Mouse (Mus musculus) ES-E14 (cell line): ENCODE results near the gene Gm17324. TPM values are rescaled to one million over a fixed set of nuclear protein-coding genes. Genes with fewer than 3 reads are reported as not detected.

Experiments used
- DNase-seq: peaks from one replicate; pipeline ENCODE4 v3.0.0-alpha.2; 2013; ENCODE audit warnings: low read depth, low spot score
- H3K27ac ChIP-seq: 2 replicates; pipeline ENCODE4 v1.5.1; 2012; ENCODE audit warnings: low read depth, mild to moderate bottlenecking, low read length, moderate library complexity, mixed read lengths; ENCODE audit not compliant: poor library complexity, insufficient read depth, severe bottlenecking
- H3K36me3 ChIP-seq: 2 replicates; pipeline ENCODE4 v1.6.1; 2012; ENCODE audit warnings: mild to moderate bottlenecking, low read length, moderate library complexity, mixed read lengths; ENCODE audit not compliant: control insufficient read depth, poor library complexity, insufficient read depth, severe bottlenecking
- H3K4me1 ChIP-seq, 2 experiments: fragments of 150-350 bp in 1 of 2; sonication (generic) in 1 of 2; 2 replicates each; pipeline ENCODE4 v1.6.1; 2012; ENCODE audit warnings: low read length in 2 of 2, mild to moderate bottlenecking in 1 of 2, mixed read lengths in 1 of 2; ENCODE audit not compliant: control insufficient read depth in 2 of 2, insufficient read depth in 2 of 2, poor library complexity in 1 of 2
- H3K4me3 ChIP-seq, 2 experiments: fragments of 150-350 bp in 1 of 2; sonication (generic) in 1 of 2; 2 replicates each; pipeline ENCODE4 v1.5.1; 2012; ENCODE audit warnings: low read length in 2 of 2, low read depth in 1 of 2, mild to moderate bottlenecking in 1 of 2, mixed read lengths in 1 of 2; ENCODE audit not compliant: insufficient read depth in 1 of 2, poor library complexity in 1 of 2, severe bottlenecking in 1 of 2
- H3K9ac ChIP-seq: 2 replicates; pipeline ENCODE4 v1.6.1; 2012; ENCODE audit warnings: low read depth, mild to moderate bottlenecking, low read length, mixed read lengths; ENCODE audit not compliant: poor library complexity, insufficient read depth, severe bottlenecking
- H3K9me3 ChIP-seq: fragments of 150-350 bp; sonication (generic); 2 replicates; pipeline ENCODE4 v1.6.1; 2012; ENCODE audit warnings: low read depth, mild to moderate bottlenecking, low read length; ENCODE audit not compliant: control insufficient read depth, insufficient read depth
- CHD2 ChIP-seq: IDR thresholded peaks from 2 replicates; pipeline ENCODE4 v1.6.1; 2014; ENCODE audit warnings: mild to moderate bottlenecking, low read depth, low read length, inconsistent platforms
- HCFC1 ChIP-seq: IDR thresholded peaks from 2 replicates; pipeline ENCODE4 v1.6.1; 2012; ENCODE audit warnings: low read length, inconsistent platforms, borderline replicate concordance; ENCODE audit not compliant: insufficient read depth
- MAFK ChIP-seq: IDR thresholded peaks from 2 replicates; pipeline ENCODE4 v1.6.1; 2014; ENCODE audit warnings: mild to moderate bottlenecking, low read depth, low read length, inconsistent platforms; ENCODE audit not compliant: insufficient read depth
- ZC3H11A ChIP-seq: IDR thresholded peaks from 2 replicates; pipeline ENCODE4 v1.6.1; 2012; ENCODE audit warnings: low read depth, mild to moderate bottlenecking, inconsistent platforms, low read length, borderline replicate concordance
- ZNF384 ChIP-seq: IDR thresholded peaks from 2 replicates; pipeline ENCODE4 v1.6.1; 2012; ENCODE audit warnings: low read depth, low read length, inconsistent platforms
- in situ Hi-C, 2 experiments: fragments of 600-800 bp; cut with MboI; formaldehyde crosslinking; loops; one replicate each; pipeline ENCODE4 v1.15.1; 2025; ENCODE audit warnings: low sequenced_read_pairs in 2 of 2, inconsistent platforms in 1 of 2; ENCODE audit not compliant: unreplicated experiment in 2 of 2
- total RNA-seq: library from RNA; depleted of rRNA; stranded (reverse); fragments of 300-350 nt; gene quantifications from 2 replicates; pipeline ENCODE4 v1.2.3, GENCODE M21; 2012

The Gm17324 gene
- total RNA-seq, 1 experiment = 0.45 TPM

GRCm38 (mm10) chr9:78428870-78429432, 19.6 kb downstream of the Gm17324 start:
- H3K4me1 ChIP-seq = no peaks in the 10 kb centered on the region; a peak in 1 of 4 replicates
- TF ChIP-seq MAFK (no peak), HCFC1 (no peak), ZC3H11A (no peak), CHD2 (no peak), ZNF384 (no peak)
- no peak overlapping the region for H3K4me3 ChIP-seq
- H3K27ac ChIP-seq = no peak overlapping the region
- in situ Hi-C loops = no loop called here
- no peak for DNase-seq
- no peak overlapping the region for H3K9ac ChIP-seq
- H3K9me3 ChIP-seq = no peaks in the 10 kb centered on the region
- H3K36me3 ChIP-seq = no peaks in the 10 kb centered on the region

- Histone ChIP-seq H3K9me3 (no peaks in the 10 kb centered on the region), H3K27ac (no peak overlapping the region), H3K36me3 (no peaks in the 10 kb centered on the region), H3K4me1 (no peaks in the 10 kb centered on the region; a peak in 1 of 4 replicates), H3K4me3 (no peak overlapping the region), H3K9ac (no peak overlapping the region)
- in situ Hi-C loops = no loop called here
- DNase-seq = no peak
- no peak for TF ChIP-seq CHD2
- no peak for TF ChIP-seq MAFK
- no peak for TF ChIP-seq HCFC1
- TF ChIP-seq ZNF384 = no peak
- no peak for TF ChIP-seq ZC3H11A
Observed at GRCm38 (mm10) chr9:78428185-78428584, 20.4 kb downstream of the Gm17324 start.

- in situ Hi-C loops = no loop called here
- Histone ChIP-seq H3K4me3 (peak overlapping the region; percentile 50 to 57; a peak in 3 of 4 replicates), H3K4me1 (no peaks in the 10 kb centered on the region; a peak in 1 of 4 replicates), H3K27ac (no peak overlapping the region), H3K36me3 (no peaks in the 10 kb centered on the region), H3K9me3 (no peaks in the 10 kb centered on the region), H3K9ac (peak overlapping the region; percentile 51; the same call in 1 of the 2 replicates)
- no peak for DNase-seq
- TF ChIP-seq ZNF384 (no peak), HCFC1 (no peak), CHD2 (no peak), MAFK (no peak), ZC3H11A (no peak)
Observed at GRCm38 (mm10) chr9:78427362-78427781, 21.2 kb downstream of the Gm17324 start.

- TF ChIP-seq ZNF384 = no peak
- TF ChIP-seq MAFK = no peak
- TF ChIP-seq ZC3H11A = no peak
- TF ChIP-seq HCFC1 = no peak
- no peak for TF ChIP-seq CHD2
- H3K9ac ChIP-seq = no peak overlapping the region
- H3K4me3 ChIP-seq = no peak overlapping the region
- peaks cover 0 to 1% of the 10 kb centered on the region in 2 experiments; a peak in 1 of 4 replicates for H3K4me1 ChIP-seq
- H3K27ac ChIP-seq = no peak overlapping the region
- H3K9me3 ChIP-seq = no peaks in the 10 kb centered on the region
- DNase-seq = no peak
- peaks cover 5% of the 10 kb centered on the region for H3K36me3 ChIP-seq
- in situ Hi-C loops = no loop called here
Observed at GRCm38 (mm10) chr9:78401596-78401995, 47.0 kb downstream of the Gm17324 start.
